Mouse (Mus musculus) mesoderm, embryonic 11.5 days (tissue): ENCODE results near the gene Tctex1d2.
"Not testable (repeated sequence)": the region's sequence is repeated elsewhere in the genome, so short reads cannot be mapped to it uniquely, and the experiment has no call there.

Experiments used
- DNase-seq: peaks from one replicate; pipeline ENCODE4 v3.0.0-alpha.2; 2012; ENCODE audit warnings: low read depth, low spot score

The Tctex1d2 gene

GRCm38 (mm10) chr16:32431047-32431591 is 11.6 kb downstream of the Tctex1d2 start:
- no peak for DNase-seq

GRCm38 (mm10) chr16:32431926-32432325 is 12.4 kb downstream of the Tctex1d2 start:
- no peak for DNase-seq

GRCm38 (mm10) chr16:32433138-32433537 is 13.6 kb downstream of the Tctex1d2 start:
- DNase-seq = no peak

GRCm38 (mm10) chr16:32434066-32434465 is 14.6 kb downstream of the Tctex1d2 start:
- no peak for DNase-seq

GRCm38 (mm10) chr16:32434691-32435090 is 15.2 kb downstream of the Tctex1d2 start:
- DNase-seq = no peak

GRCm38 (mm10) chr16:32436657-32437056 is 17.2 kb downstream of the Tctex1d2 start:
- no peak for DNase-seq

- DNase-seq = no peak
Measured at GRCm38 (mm10) chr16:32437266-32437665, 17.8 kb downstream of the Tctex1d2 start.

- DNase-seq = no peak
Measured at GRCm38 (mm10) chr16:32441432-32441831, 21.9 kb downstream of the Tctex1d2 start.

- DNase-seq = not testable (repeated sequence)
Measured at GRCm38 (mm10) chr16:32444615-32445014, 25.1 kb downstream of the Tctex1d2 start.

- DNase-seq = no peak
Measured at GRCm38 (mm10) chr16:32445558-32445957, 26.1 kb downstream of the Tctex1d2 start.

- no peak for DNase-seq
Measured at GRCm38 (mm10) chr16:32446563-32447138, 27.1 kb downstream of the Tctex1d2 start.

GRCm38 (mm10) chr16:32449665-32450064 is 30.2 kb downstream of the Tctex1d2 start:
- no peak for DNase-seq

- no peak for DNase-seq
Measured at GRCm38 (mm10) chr16:32450133-32450532, 30.6 kb downstream of the Tctex1d2 start.

- DNase-seq = no peak
Measured at GRCm38 (mm10) chr16:32453102-32453501, 33.6 kb downstream of the Tctex1d2 start.

- DNase-seq = peak; percentile 29
Measured at GRCm38 (mm10) chr16:32454646-32455045, 35.1 kb downstream of the Tctex1d2 start.

GRCm38 (mm10) chr16:32456086-32456485 is 36.6 kb downstream of the Tctex1d2 start:
- DNase-seq = no peak

GRCm38 (mm10) chr16:32456761-32457160 is 37.3 kb downstream of the Tctex1d2 start:
- DNase-seq = no peak

GRCm38 (mm10) chr16:32457589-32458386 is 38.3 kb downstream of the Tctex1d2 start:
- DNase-seq = peak; percentile 24

GRCm38 (mm10) chr16:32460518-32460917 is 41.0 kb downstream of the Tctex1d2 start:
- no peak for DNase-seq

GRCm38 (mm10) chr16:32461713-32462112 is 42.2 kb downstream of the Tctex1d2 start:
- no peak for DNase-seq

- DNase-seq = no peak
Measured at GRCm38 (mm10) chr16:32462950-32463349, 43.4 kb downstream of the Tctex1d2 start.

- no peak for DNase-seq
Measured at GRCm38 (mm10) chr16:32463426-32463825, 43.9 kb downstream of the Tctex1d2 start.

GRCm38 (mm10) chr16:32464908-32465307 is 45.4 kb downstream of the Tctex1d2 start:
- no peak for DNase-seq
